Mouse (Mus musculus): ENCODE results near the gene Fam229a. TPM values are rescaled to one million over a fixed set of nuclear protein-coding genes. Genes with fewer than 3 reads are reported as not detected.

Fam229a gene
- polyA plus RNA-seq, 1 experiment from 2014 or later, result not detected

- ATAC-seq (ENCODE audit: low FRiP score), result no peak
Measured at GRCm38 (mm10) chr4:129502327-129502888, 11.4 kb downstream of the Fam229a start.

GRCm38 (mm10) chr4:129502901-129503444 is 12.0 kb downstream of the Fam229a start:
- H3K9me3 ChIP-seq (ENCODE audit: control insufficient read depth, low read length), result no peaks in the 10 kb centered on the region
- WGBS, result 78% methylated on average over 11 of the region's 11 CpGs
- ATAC-seq (ENCODE audit: low FRiP score) (no peak), DNase-seq (ENCODE audit: low spot score, missing footprints) (peak; percentile 67)
- no peak overlapping the region for H3K9ac ChIP-seq (ENCODE audit: low read length)
- no peak overlapping the region for H3K4me3 ChIP-seq (ENCODE audit: low read depth, low read length)
- H3K4me1 ChIP-seq (ENCODE audit: control insufficient read depth, insufficient read depth, low read length), result 0 out of 2 replicates have a peak, but pooled peaks cover 3% of the 10 kb centered on the region
- no peak overlapping the region for H3K4me2 ChIP-seq
- no peak overlapping the region for H3K27ac ChIP-seq (ENCODE audit: low read depth, low read length)
- H3K36me3 ChIP-seq (ENCODE audit: control insufficient read depth, insufficient read depth, low read length), result no peaks in the 10 kb centered on the region
- no peaks in the 10 kb centered on the region for H3K27me3 ChIP-seq (ENCODE audit: control insufficient read depth, insufficient read depth, low read length)

More at GRCm38 (mm10) chr4:129502327-129502888, 11.4 kb downstream of the Fam229a start:
- no peaks in the 10 kb centered on the region for H3K9me3 ChIP-seq (ENCODE audit: control insufficient read depth, low read length)
- no peaks in the 10 kb centered on the region for H3K36me3 ChIP-seq (ENCODE audit: control insufficient read depth, insufficient read depth, low read length)
- DNase-seq (ENCODE audit: low spot score, missing footprints), result peak; percentile 65
- H3K4me3 ChIP-seq (ENCODE audit: low read depth, low read length), result no peak overlapping the region
- H3K9ac ChIP-seq (ENCODE audit: low read length), result no peak overlapping the region
- H3K4me1 ChIP-seq (ENCODE audit: control insufficient read depth, insufficient read depth, low read length), result 0 out of 2 replicates have a peak, but pooled peaks cover 3% of the 10 kb centered on the region
- no peak overlapping the region for H3K27ac ChIP-seq (ENCODE audit: low read depth, low read length)
- no peaks in the 10 kb centered on the region for H3K27me3 ChIP-seq (ENCODE audit: control insufficient read depth, insufficient read depth, low read length)
- H3K4me2 ChIP-seq, result no peak overlapping the region
- WGBS, result 74% methylated on average over 9 of the region's 9 CpGs

DNA sequence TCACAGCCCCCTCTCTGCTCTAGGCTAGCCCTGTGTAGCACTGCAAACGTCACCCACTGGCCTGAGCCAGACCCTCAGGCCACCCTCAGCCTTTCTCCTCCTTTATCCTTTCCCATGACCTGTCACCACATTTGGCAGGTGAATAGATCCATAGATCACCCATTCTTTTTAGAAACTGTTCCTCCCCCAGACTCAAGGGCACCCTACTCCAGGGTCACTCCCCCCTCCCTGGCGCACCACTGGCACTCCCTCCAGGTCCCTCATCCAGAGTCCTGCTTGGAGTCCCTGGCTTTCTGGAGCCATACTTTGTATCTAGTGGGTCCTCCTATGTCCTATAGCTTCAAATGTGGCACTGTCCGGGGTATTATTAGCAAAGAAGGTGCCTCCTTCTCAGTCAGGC is 14.5 kb downstream of the Fam229a start:
- Histone ChIP-seq H3K4me2 (no peak overlapping the region), H3K9me3 (ENCODE audit: control insufficient read depth, low read length) (no peaks in the 10 kb centered on the region), H3K4me3 (ENCODE audit: low read depth, low read length) (no peak overlapping the region), H3K9ac (ENCODE audit: low read length) (no peak overlapping the region), H3K27me3 (ENCODE audit: control insufficient read depth, insufficient read depth, low read length) (no peaks in the 10 kb centered on the region), H3K27ac (ENCODE audit: low read depth, low read length) (no peak overlapping the region), H3K4me1 (ENCODE audit: control insufficient read depth, insufficient read depth, low read length) (peaks cover 1% of the 10 kb centered on the region), H3K36me3 (ENCODE audit: control insufficient read depth, insufficient read depth, low read length) (no peaks in the 10 kb centered on the region)
- no peak for DNase-seq (ENCODE audit: low spot score, missing footprints)
- ATAC-seq (ENCODE audit: low FRiP score), result no peak
- WGBS, result 91% methylated on average over 3 of the region's 3 CpGs

GRCm38 (mm10) chr4:129507434-129508236 is 16.6 kb downstream of the Fam229a start:
- Histone ChIP-seq H3K9me3 (ENCODE audit: control insufficient read depth, low read length) (no peaks in the 10 kb centered on the region), H3K9ac (ENCODE audit: low read length) (no peak overlapping the region), H3K4me2 (no peak overlapping the region), H3K36me3 (ENCODE audit: control insufficient read depth, insufficient read depth, low read length) (no peaks in the 10 kb centered on the region), H3K4me1 (ENCODE audit: control insufficient read depth, insufficient read depth, low read length) (peaks cover 20% of the 10 kb centered on the region), H3K4me3 (ENCODE audit: low read depth, low read length) (no peak overlapping the region), H3K27ac (ENCODE audit: low read depth, low read length) (no peak overlapping the region), H3K27me3 (ENCODE audit: control insufficient read depth, insufficient read depth, low read length) (no peaks in the 10 kb centered on the region)
- ATAC-seq (ENCODE audit: low FRiP score) (no peak), DNase-seq (ENCODE audit: low spot score, missing footprints) (peak; percentile 72)
- WGBS, result 77% methylated on average over 9 of the region's 10 CpGs

DNA sequence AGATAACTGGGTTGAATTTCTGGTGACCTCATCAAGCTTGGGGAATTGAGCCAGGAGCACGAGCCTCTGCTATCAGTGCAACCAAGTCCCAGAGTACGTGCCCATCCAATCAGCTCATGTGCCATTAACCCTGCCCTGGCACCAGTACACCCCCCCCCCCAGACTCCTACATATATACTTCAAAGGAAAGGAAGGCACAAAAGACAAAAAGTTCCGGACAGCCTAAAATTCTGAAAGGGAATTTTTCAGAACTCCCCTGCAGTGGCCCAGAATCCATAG is 17.2 kb downstream of the Fam229a start:
- no peaks in the 10 kb centered on the region for H3K9me3 ChIP-seq (ENCODE audit: control insufficient read depth, low read length)
- ATAC-seq (ENCODE audit: low FRiP score) (no peak), DNase-seq (ENCODE audit: low spot score, missing footprints) (peak; percentile 72)
- H3K4me1 ChIP-seq (ENCODE audit: control insufficient read depth, insufficient read depth, low read length), result peaks cover 24% of the 10 kb centered on the region
- H3K4me2 ChIP-seq, result no peak overlapping the region
- H3K36me3 ChIP-seq (ENCODE audit: control insufficient read depth, insufficient read depth, low read length), result no peaks in the 10 kb centered on the region
- no peak overlapping the region for H3K4me3 ChIP-seq (ENCODE audit: low read depth, low read length)
- H3K27ac ChIP-seq (ENCODE audit: low read depth, low read length), result no peak overlapping the region
- no peaks in the 10 kb centered on the region for H3K27me3 ChIP-seq (ENCODE audit: control insufficient read depth, insufficient read depth, low read length)
- 74% methylated on average over 3 of the region's 3 CpGs for WGBS
- no peak overlapping the region for H3K9ac ChIP-seq (ENCODE audit: low read length)

DNA sequence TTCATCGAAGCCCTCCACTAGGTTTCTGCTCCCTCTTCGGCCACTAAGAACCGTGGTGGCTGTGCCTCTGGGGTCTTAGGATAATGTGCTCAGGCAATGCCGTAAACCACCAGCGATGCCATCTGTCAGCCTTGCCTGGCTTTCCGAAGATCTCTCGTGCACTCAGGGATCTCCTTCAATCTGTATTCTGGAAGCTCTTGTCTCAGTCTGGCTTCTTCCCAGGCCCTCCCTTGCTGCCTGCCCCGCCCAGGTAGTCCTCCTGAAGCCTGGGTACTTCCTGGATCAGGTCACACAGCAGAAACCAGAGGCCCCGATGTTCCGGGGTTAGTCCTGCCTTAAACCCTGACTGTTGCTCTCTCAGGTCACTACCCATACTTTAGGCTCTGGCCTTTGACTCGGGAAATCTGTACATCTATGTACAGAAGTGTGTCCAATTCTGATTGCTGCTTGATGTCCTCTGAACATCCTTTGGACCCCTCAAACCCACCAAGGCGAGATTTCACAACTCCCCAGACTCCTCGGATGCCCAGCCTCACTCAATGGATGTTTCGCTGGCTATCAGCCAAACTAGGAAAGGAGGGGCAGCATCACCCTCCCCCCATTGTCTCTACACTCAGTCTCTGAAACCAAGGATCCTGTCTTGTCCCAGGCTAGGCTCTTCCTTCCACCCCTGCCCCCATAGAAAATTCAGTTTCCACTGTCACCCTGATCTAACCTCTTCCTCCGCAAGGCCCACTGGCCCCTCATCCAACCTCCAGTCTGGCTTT is 18.0 kb downstream of the Fam229a start:
- no peaks in the 10 kb centered on the region for H3K9me3 ChIP-seq (ENCODE audit: control insufficient read depth, low read length)
- DNase-seq (ENCODE audit: low spot score, missing footprints), result peak; percentile 82
- H3K9ac ChIP-seq (ENCODE audit: low read length), result 0 out of 2 replicates have a peak overlapping the region, but pooled peaks have one; percentile 20
- ATAC-seq (ENCODE audit: low FRiP score), result no peak
- no peak overlapping the region for H3K4me2 ChIP-seq
- 69% methylated on average over 15 of the region's 15 CpGs for whole genome bisulfite sequencing
- H3K27ac ChIP-seq (ENCODE audit: low read depth, low read length), result no peak overlapping the region
- no peak overlapping the region for H3K4me3 ChIP-seq (ENCODE audit: low read depth, low read length)
- peaks cover 24% of the 10 kb centered on the region for H3K4me1 ChIP-seq (ENCODE audit: control insufficient read depth, insufficient read depth, low read length)
- no peaks in the 10 kb centered on the region for H3K36me3 ChIP-seq (ENCODE audit: control insufficient read depth, insufficient read depth, low read length)
- H3K27me3 ChIP-seq (ENCODE audit: control insufficient read depth, insufficient read depth, low read length), result no peaks in the 10 kb centered on the region

DNA sequence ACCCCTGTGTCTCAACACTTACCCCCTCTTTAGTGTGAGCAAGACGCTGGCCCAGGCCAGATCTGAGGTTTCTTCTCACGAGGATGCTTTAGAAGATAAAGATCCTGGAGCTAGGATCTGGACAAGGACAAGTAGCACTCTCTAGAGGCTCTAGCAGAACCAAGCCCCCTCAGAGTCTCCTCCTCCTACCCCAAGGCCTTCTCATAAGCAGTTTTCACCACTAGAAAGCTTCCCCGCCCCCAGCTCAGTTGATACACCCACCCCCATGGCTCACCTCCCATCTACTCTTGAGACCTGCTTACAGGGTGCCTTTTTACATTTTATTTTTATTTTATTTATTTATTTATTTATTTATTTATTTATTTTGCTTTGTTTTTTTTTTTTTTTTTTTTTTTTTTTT is 18.7 kb downstream of the Fam229a start:
- Histone ChIP-seq H3K4me1 (ENCODE audit: control insufficient read depth, insufficient read depth, low read length) (peaks cover 24% of the 10 kb centered on the region), H3K9me3 (ENCODE audit: control insufficient read depth, low read length) (no peaks in the 10 kb centered on the region), H3K9ac (ENCODE audit: low read length) (no peak overlapping the region), H3K4me2 (no peak overlapping the region), H3K27me3 (ENCODE audit: control insufficient read depth, insufficient read depth, low read length) (no peaks in the 10 kb centered on the region), H3K27ac (ENCODE audit: low read depth, low read length) (no peak overlapping the region), H3K36me3 (ENCODE audit: control insufficient read depth, insufficient read depth, low read length) (no peaks in the 10 kb centered on the region), H3K4me3 (ENCODE audit: low read depth, low read length) (no peak overlapping the region)
- 67% methylated on average over 3 of the region's 3 CpGs for WGBS
- DNase-seq (ENCODE audit: low spot score, missing footprints) (no peak), ATAC-seq (ENCODE audit: low FRiP score) (no peak)

- no peak overlapping the region for H3K4me3 ChIP-seq (ENCODE audit: low read depth, low read length)
- H3K27ac ChIP-seq (ENCODE audit: low read depth, low read length), result peak overlapping the region; percentile 71
- H3K9ac ChIP-seq (ENCODE audit: low read length), result peak overlapping the region; percentile 24; the same call in 1 of the 2 replicates
- ATAC-seq (ENCODE audit: low FRiP score), result no peak
- DNase-seq (ENCODE audit: low spot score, missing footprints), result no peak
- no peaks in the 10 kb centered on the region for H3K9me3 ChIP-seq (ENCODE audit: control insufficient read depth, low read length)
- no peak overlapping the region for H3K4me2 ChIP-seq
- WGBS, result 46% methylated on average over 6 of the region's 6 CpGs
- no peaks in the 10 kb centered on the region for H3K27me3 ChIP-seq (ENCODE audit: control insufficient read depth, insufficient read depth, low read length)
- H3K4me1 ChIP-seq (ENCODE audit: control insufficient read depth, insufficient read depth, low read length), result peaks cover 30% of the 10 kb centered on the region
- H3K36me3 ChIP-seq (ENCODE audit: control insufficient read depth, insufficient read depth, low read length), result no peaks in the 10 kb centered on the region
Measured at GRCm38 (mm10) chr4:129510723-129511412, 19.9 kb downstream of the Fam229a start.

Measured in midbrain, embryonic 11.5 days (tissue).